Mouse (Mus musculus) stomach, embryonic 15.5 days (tissue): ENCODE measurements around the gene Pcsk1n. TPM values are rescaled to one million over a fixed set of nuclear protein-coding genes. Genes with fewer than 3 reads are reported as not detected.

Experiments
- ATAC-seq: fragments of 200-750 bp; cut with Nextera tagmentation; 2 replicates; pipeline ENCODE4 v1.8.0; 2017; ENCODE audit warnings: low read depth, moderate number of reproducible peaks, moderate TSS enrichment; ENCODE audit not compliant: insufficient read depth, low FRiP score
- H3K27ac ChIP-seq: fragments of 300-500 bp; sonication (generic); 2 replicates; pipeline ENCODE4 v1.5.1; 2015; ENCODE audit warnings: mild to moderate bottlenecking, inconsistent platforms
- H3K27me3 ChIP-seq: fragments of 300-500 bp; sonication (generic); replicated peaks from 2 replicates; pipeline ENCODE4 v1.6.1; 2015; ENCODE audit warnings: inconsistent platforms
- H3K36me3 ChIP-seq: fragments of 300-500 bp; sonication (generic); 2 replicates; pipeline ENCODE4 v1.6.1; 2015; ENCODE audit warnings: inconsistent platforms
- H3K4me1 ChIP-seq: fragments of 300-500 bp; sonication (generic); 2 replicates; pipeline ENCODE4 v1.6.1; 2015; ENCODE audit warnings: inconsistent platforms
- H3K4me2 ChIP-seq: fragments of 300-500 bp; sonication (generic); 2 replicates; pipeline ENCODE4 v1.6.1; 2015; ENCODE audit warnings: mild to moderate bottlenecking, inconsistent platforms
- H3K4me3 ChIP-seq: fragments of 300-500 bp; sonication (generic); replicated peaks from 2 replicates; pipeline ENCODE4 v1.5.1; 2015; ENCODE audit warnings: inconsistent platforms
- H3K9ac ChIP-seq: fragments of 300-500 bp; sonication (generic); 2 replicates; pipeline ENCODE4 v1.6.1; 2015; ENCODE audit warnings: inconsistent platforms
- H3K9me3 ChIP-seq: fragments of 300-500 bp; sonication (generic); 2 replicates; pipeline ENCODE4 v1.6.1; 2016; ENCODE audit warnings: inconsistent platforms
- WGBS: fragments of 180-500 bp; shearing (Covaris S2); methylation state at CpG from one replicate; pipeline ENCODE4 v1.1.7; 2015; 5-methylcytosine and 5-hydroxymethylcytosine counted together
- polyA plus RNA-seq: library from polyadenylated mRNA; unstranded; fragments of >200 nt; fragmentation: Nextera tagmentation; extraction: Ambion mirVana; gene quantifications from 2 replicates; pipeline ENCODE4 v1.2.1, GENCODE M21; 2015

The Pcsk1n gene
- polyA plus RNA-seq, 1 experiment from 2014 or later = 13.2 TPM

- H3K9me3 ChIP-seq = no peaks in the 10 kb centered on the region
- WGBS = 94% methylated on average over 7 of the region's 7 CpGs
- no peaks in the 10 kb centered on the region for H3K4me1 ChIP-seq
- ATAC-seq = no peak
- H3K4me2 ChIP-seq = no peak overlapping the region
- H3K36me3 ChIP-seq = no peaks in the 10 kb centered on the region
- H3K4me3 ChIP-seq = no peak overlapping the region
- no peaks in the 10 kb centered on the region for H3K27me3 ChIP-seq
- no peak overlapping the region for H3K9ac ChIP-seq
- no peak overlapping the region for H3K27ac ChIP-seq
Measured at GRCm38 (mm10) chrX:7950091-7950490, 30.5 kb downstream of the Pcsk1n start.

- no peak overlapping the region for H3K4me3 ChIP-seq
- ATAC-seq = no peak
- no peaks in the 10 kb centered on the region for H3K9me3 ChIP-seq
- no peaks in the 10 kb centered on the region for H3K4me1 ChIP-seq
- no peaks in the 10 kb centered on the region for H3K36me3 ChIP-seq
- no peak overlapping the region for H3K4me2 ChIP-seq
- H3K27me3 ChIP-seq = no peaks in the 10 kb centered on the region
- WGBS = 83% methylated on average over 9 of the region's 9 CpGs
- no peak overlapping the region for H3K27ac ChIP-seq
- H3K9ac ChIP-seq = no peak overlapping the region
Measured at GRCm38 (mm10) chrX:7958868-7959267, 39.2 kb downstream of the Pcsk1n start.

- no peaks in the 10 kb centered on the region for H3K36me3 ChIP-seq
- no peak for ATAC-seq
- WGBS = 60% methylated on average over 7 of the region's 7 CpGs
Measured at GRCm38 (mm10) chrX:7963829-7964626, 44.4 kb downstream of the Pcsk1n start.

GRCm38 (mm10) chrX:7966161-7966560, 46.5 kb downstream of the Pcsk1n start:
- Histone ChIP-seq H3K4me3 (no peak overlapping the region), H3K27ac (no peak overlapping the region), H3K36me3 (no peaks in the 10 kb centered on the region), H3K4me2 (no peak overlapping the region), H3K4me1 (no peaks in the 10 kb centered on the region), H3K9ac (no peak overlapping the region), H3K27me3 (no peaks in the 10 kb centered on the region), H3K9me3 (no peaks in the 10 kb centered on the region)
- ATAC-seq = peak; percentile 45; the same call in 1 of the 2 replicates
- WGBS = 48% methylated on average over 4 of the region's 4 CpGs

More at GRCm38 (mm10) chrX:7963829-7964626, 44.4 kb downstream of the Pcsk1n start:
- Histone ChIP-seq H3K27me3 (no peaks in the 10 kb centered on the region), H3K4me3 (no peak overlapping the region), H3K4me2 (no peak overlapping the region), H3K9me3 (no peaks in the 10 kb centered on the region), H3K9ac (no peak overlapping the region), H3K4me1 (no peaks in the 10 kb centered on the region), H3K27ac (no peak overlapping the region)

GRCm38 (mm10) chrX:7967596-7968201, 48.1 kb downstream of the Pcsk1n start:
- H3K4me2 ChIP-seq = no peak overlapping the region

GRCm38 (mm10) chrX:7968226-7968625, 48.6 kb downstream of the Pcsk1n start:
- no peak overlapping the region for H3K27ac ChIP-seq
- H3K36me3 ChIP-seq = no peaks in the 10 kb centered on the region
- 70% methylated on average over 8 of the region's 8 CpGs for WGBS
- no peak overlapping the region for H3K4me3 ChIP-seq
- H3K9ac ChIP-seq = no peak overlapping the region
- no peaks in the 10 kb centered on the region for H3K9me3 ChIP-seq
- ATAC-seq = peak; percentile 76
- H3K4me1 ChIP-seq = no peaks in the 10 kb centered on the region
- H3K27me3 ChIP-seq = no peaks in the 10 kb centered on the region
- H3K4me2 ChIP-seq = no peak overlapping the region

More at GRCm38 (mm10) chrX:7967596-7968201, 48.1 kb downstream of the Pcsk1n start:
- Histone ChIP-seq H3K4me3 (no peak overlapping the region), H3K9me3 (no peaks in the 10 kb centered on the region), H3K27ac (no peak overlapping the region), H3K9ac (no peak overlapping the region), H3K27me3 (no peaks in the 10 kb centered on the region), H3K4me1 (no peaks in the 10 kb centered on the region), H3K36me3 (no peaks in the 10 kb centered on the region)
- WGBS = 67% methylated on average over 8 of the region's 9 CpGs
- ATAC-seq = peak; percentile 75

- no peaks in the 10 kb centered on the region for H3K36me3 ChIP-seq
Measured at GRCm38 (mm10) chrX:7968899-7969298, 49.3 kb downstream of the Pcsk1n start.

GRCm38 (mm10) chrX:7971292-7971691, 51.7 kb downstream of the Pcsk1n start:
- Histone ChIP-seq H3K27me3 (no peaks in the 10 kb centered on the region), H3K36me3 (no peaks in the 10 kb centered on the region), H3K4me2 (no peak overlapping the region), H3K9ac (no peak overlapping the region), H3K4me3 (no peak overlapping the region), H3K9me3 (no peaks in the 10 kb centered on the region), H3K4me1 (no peaks in the 10 kb centered on the region), H3K27ac (no peak overlapping the region)
- WGBS = 52% methylated on average over 4 of the region's 4 CpGs
- ATAC-seq = peak; percentile 86; the same call in 1 of the 2 replicates

More at GRCm38 (mm10) chrX:7968899-7969298, 49.3 kb downstream of the Pcsk1n start:
- Histone ChIP-seq H3K27me3 (no peaks in the 10 kb centered on the region), H3K27ac (no peak overlapping the region), H3K9me3 (no peaks in the 10 kb centered on the region), H3K9ac (no peak overlapping the region), H3K4me3 (no peak overlapping the region), H3K4me2 (no peak overlapping the region), H3K4me1 (no peaks in the 10 kb centered on the region)
- no peak for ATAC-seq
- 86% methylated on average over 3 of the region's 3 CpGs for WGBS

Other genes with a start within 250 kb of the Pcsk1n start
- gene Plp2, start 248.4 kb upstream of the Pcsk1n start, polyA plus RNA-seq = 223 and 255 TPM in 2 replicates
- gene Magix, start 238.6 kb upstream of the Pcsk1n start, polyA plus RNA-seq = 0.54 and 0.74 TPM in 2 replicates
- gene Gpkow, start 222.7 kb upstream of the Pcsk1n start, polyA plus RNA-seq = 33.0 and 34.9 TPM in 2 replicates
- 32.0 and 32.5 TPM in 2 replicates for gene Wdr45, start 205.5 kb upstream of the Pcsk1n start, polyA plus RNA-seq
- gene Gm45208, start 197.6 kb upstream of the Pcsk1n start, polyA plus RNA-seq = 1.5 TPM in 1 of 2 replicates, not detected in the other
- gene Praf2, start 191.4 kb upstream of the Pcsk1n start, polyA plus RNA-seq = 58.3 and 60.9 TPM in 2 replicates
- gene Ccdc120, start 168.9 kb upstream of the Pcsk1n start, polyA plus RNA-seq = 16.0 and 22.2 TPM in 2 replicates
- 26.2 and 29.9 TPM in 2 replicates for gene Tfe3, start 157.3 kb upstream of the Pcsk1n start, polyA plus RNA-seq
- 38.9 and 42.4 TPM in 2 replicates for gene Gripap1, start 130.1 kb upstream of the Pcsk1n start, polyA plus RNA-seq
- gene Kcnd1, start 97.5 kb upstream of the Pcsk1n start, polyA plus RNA-seq = 1.4 and 1.5 TPM in 2 replicates
- gene Otud5, start 78.5 kb upstream of the Pcsk1n start, polyA plus RNA-seq = 44.3 and 44.7 TPM in 2 replicates
- gene Pim2, start 41.6 kb upstream of the Pcsk1n start, polyA plus RNA-seq = 10.3 and 15.9 TPM in 2 replicates
- gene Slc35a2, start 35.8 kb upstream of the Pcsk1n start, polyA plus RNA-seq = 39.0 and 39.4 TPM in 2 replicates
- 110 and 111 TPM in 2 replicates for gene Pqbp1, start 20.6 kb upstream of the Pcsk1n start, polyA plus RNA-seq
- gene Timm17b, start 20.5 kb upstream of the Pcsk1n start, polyA plus RNA-seq = 141 and 148 TPM in 2 replicates
- gene Gm10491, start 12.0 kb upstream of the Pcsk1n start, polyA plus RNA-seq = not detected in 2 replicates
- gene Gm10490, start 10.3 kb upstream of the Pcsk1n start, polyA plus RNA-seq = not detected in 2 replicates
- gene Eras, start 8.8 kb downstream of the Pcsk1n start, polyA plus RNA-seq = not detected in 2 replicates
- gene Hdac6, start 28.1 kb downstream of the Pcsk1n start, polyA plus RNA-seq = 19.9 and 22.4 TPM in 2 replicates
- gene Gata1, start 58.2 kb downstream of the Pcsk1n start, polyA plus RNA-seq = 4.2 and 9.7 TPM in 2 replicates
- gene Glod5, start 98.7 kb downstream of the Pcsk1n start, polyA plus RNA-seq = 1.2 and 1.3 TPM in 2 replicates
- 46.3 and 47.4 TPM in 2 replicates for gene Suv39h1, start 154.9 kb downstream of the Pcsk1n start, polyA plus RNA-seq
- 0.48 and 1.2 TPM in 2 replicates for gene Was, start 170.7 kb downstream of the Pcsk1n start, polyA plus RNA-seq
- 24.1 and 27.3 TPM in 2 replicates for gene Wdr13, start 213.1 kb downstream of the Pcsk1n start, polyA plus RNA-seq
- 421 and 436 TPM in 2 replicates for gene Rbm3, start 226.1 kb downstream of the Pcsk1n start, polyA plus RNA-seq